In genomic region chr7:135902106-135903055, GRCm38 (mm10) we compare ENCODE assay signal across 17 mouse cellular contexts.
DNase-seq lines count a peak whose midpoint lies in the region; ATAC-seq lines count a peak whose summit lies in the region.
"Had no signal": no experiment of that assay in that cellular context is flagged by ENCODE, and none has a peak within 500 bp of the region (broad histone marks: within the 10 kb centered on the region; RNA-seq: fewer than 3 reads in every experiment).

No protein-coding gene starts in this region.

- no peak overlapping the region for H3K9ac ChIP-seq in embryonic facial prominence, embryonic 13.5 days
- H3K9ac ChIP-seq in heart, embryonic 15.5 days = no peak overlapping the region
- no peak overlapping the region for H3K9ac ChIP-seq in limb, embryonic 15.5 days
- no peak overlapping the region for H3K9ac ChIP-seq in forebrain, embryonic 14.5 days (ENCODE audit: low read length)

- H3K4me2 ChIP-seq in embryonic facial prominence, embryonic 13.5 days = no peak overlapping the region
- H3K4me2 ChIP-seq in heart, embryonic 15.5 days = no peak overlapping the region
- H3K4me2 ChIP-seq in limb, embryonic 15.5 days = no peak overlapping the region
- H3K4me2 ChIP-seq in forebrain, embryonic 14.5 days (ENCODE audit: low read length) = no peak overlapping the region
- H3K4me2 ChIP-seq: liver, embryonic 11.5 days had no signal

- H3K27me3 ChIP-seq in embryonic facial prominence, embryonic 13.5 days = no peaks in the 10 kb centered on the region
- no peaks in the 10 kb centered on the region for H3K27me3 ChIP-seq in heart, embryonic 15.5 days
- no peaks in the 10 kb centered on the region for H3K27me3 ChIP-seq in limb, embryonic 15.5 days
- no peaks in the 10 kb centered on the region for H3K27me3 ChIP-seq in forebrain, embryonic 14.5 days (replicated peaks; ENCODE audit: control insufficient read depth, insufficient read depth, low read length)

- H3K4me1 ChIP-seq in embryonic facial prominence, embryonic 13.5 days = peaks cover 16% of the 10 kb centered on the region
- peaks cover 27% of the 10 kb centered on the region for H3K4me1 ChIP-seq in heart, embryonic 15.5 days (replicated peaks)
- peaks cover 28% of the 10 kb centered on the region for H3K4me1 ChIP-seq in limb, embryonic 15.5 days
- no peaks in the 10 kb centered on the region for H3K4me1 ChIP-seq in forebrain, embryonic 14.5 days (ENCODE audit: control insufficient read depth, insufficient read depth, low read length)

- 63% methylated on average over 13 of the region's 13 CpGs for WGBS in embryonic facial prominence, embryonic 13.5 days
- WGBS in heart, embryonic 15.5 days = 43% methylated on average over 13 of the region's 13 CpGs
- 49% methylated on average over 13 of the region's 13 CpGs for WGBS in limb, embryonic 15.5 days
- WGBS in forebrain, embryonic 14.5 days = 90% methylated on average over 13 of the region's 13 CpGs

- H3K36me3 ChIP-seq in embryonic facial prominence, embryonic 13.5 days = no peaks in the 10 kb centered on the region
- H3K36me3 ChIP-seq in heart, embryonic 15.5 days = no peaks in the 10 kb centered on the region
- H3K36me3 ChIP-seq in limb, embryonic 15.5 days = no peaks in the 10 kb centered on the region
- H3K36me3 ChIP-seq in forebrain, embryonic 14.5 days (ENCODE audit: control insufficient read depth, insufficient read depth, low read length) = no peaks in the 10 kb centered on the region
- H3K36me3 ChIP-seq: G1E had no signal

- H3K27ac ChIP-seq in embryonic facial prominence, embryonic 13.5 days = 0 out of 2 replicates have a peak overlapping the region, but pooled peaks have one; percentile 8
- peak overlapping the region; percentile 72 for H3K27ac ChIP-seq in heart, embryonic 15.5 days
- peak overlapping the region; percentile 69 for H3K27ac ChIP-seq in limb, embryonic 15.5 days
- H3K27ac ChIP-seq in forebrain, embryonic 14.5 days (ENCODE audit: low read depth, low read length) = no peak overlapping the region

- ATAC-seq in embryonic facial prominence, embryonic 13.5 days (ENCODE audit: insufficient number of reproducible peaks, insufficient read depth, low FRiP score, low TSS enrichment, low read depth) = no peak
- peak; percentile 65 for ATAC-seq in heart, embryonic 15.5 days (replicated peaks; ENCODE audit: insufficient number of reproducible peaks, insufficient read depth, low FRiP score, low read depth)
- ATAC-seq in limb, embryonic 15.5 days (ENCODE audit: insufficient number of reproducible peaks, low FRiP score, low TSS enrichment, low read depth) = peak; percentile 59; the same call in 1 of the 2 replicates
- no peak for ATAC-seq in forebrain, embryonic 14.5 days
- ATAC-seq in erythroblast, adult 5-6 weeks (replicated peaks; ENCODE audit: low FRiP score, poor library complexity, severe bottlenecking) = no peak
- ATAC-seq: hindbrain, embryonic 16.5 days; midbrain, embryonic 16.5 days had no signal

- H3K4me3 ChIP-seq in embryonic facial prominence, embryonic 13.5 days = no peak overlapping the region
- no peak overlapping the region for H3K4me3 ChIP-seq in heart, embryonic 15.5 days
- H3K4me3 ChIP-seq in limb, embryonic 15.5 days = no peak overlapping the region
- no peak overlapping the region for H3K4me3 ChIP-seq in forebrain, embryonic 14.5 days (ENCODE audit: low read depth, low read length)

- DNase-seq in heart, adult 18-20 months = peak; percentile 36 to 45
- no peak for DNase-seq in heart, postnatal 25 days (ENCODE audit: low spot score)
- DNase-seq in forebrain, embryonic 14.5 days (ENCODE audit: low spot score) = no peak
- DNase-seq in lung, postnatal 25 days (ENCODE audit: low spot score) = no peak
- DNase-seq: B cell, adult 2 months; cerebellum, adult 18-20 months; kidney, postnatal 14 days; lung, postnatal 14 days; thymus, postnatal 4 days had no signal

- no peaks in the 10 kb centered on the region for H3K9me3 ChIP-seq in embryonic facial prominence, embryonic 13.5 days
- no peaks in the 10 kb centered on the region for H3K9me3 ChIP-seq in heart, embryonic 15.5 days (replicated peaks)
- no peaks in the 10 kb centered on the region for H3K9me3 ChIP-seq in limb, embryonic 15.5 days
- H3K9me3 ChIP-seq in forebrain, embryonic 14.5 days (replicated peaks; ENCODE audit: control insufficient read depth, low read length) = no peaks in the 10 kb centered on the region

- intact Hi-C loops in heart, postnatal 25 days (cut with DNase I) = no loop called here

Comparison
In these comparisons a context has a peak if more than half of its experiments do, and no peak if none do; other contexts are left out.
1. DNase-seq: peak in heart, adult 18-20 months (2 of 2); none in heart, postnatal 25 days (single experiment), forebrain, embryonic 14.5 days (single experiment) and lung, postnatal 25 days (single experiment).
2. ATAC-seq: peak in heart, embryonic 15.5 days (single experiment) and limb, embryonic 15.5 days (single experiment); none in embryonic facial prominence, embryonic 13.5 days (single experiment), forebrain, embryonic 14.5 days (single experiment) and erythroblast, adult 5-6 weeks (single experiment).